Mouse (Mus musculus) bone marrow macrophage, adult 2 months (primary cell): ENCODE data around the gene Sart1.

Experiments
- CTCF ChIP-seq: IDR thresholded peaks from 2 replicates; pipeline ENCODE4 v1.5.1; 2012; ENCODE audit warnings: low read depth, mild to moderate bottlenecking, low read length, moderate library complexity
- POLR2A ChIP-seq: IDR thresholded peaks from 2 replicates; pipeline ENCODE4 v1.6.1; 2012; ENCODE audit warnings: mild to moderate bottlenecking, low read depth, low read length, borderline replicate concordance

DNA sequence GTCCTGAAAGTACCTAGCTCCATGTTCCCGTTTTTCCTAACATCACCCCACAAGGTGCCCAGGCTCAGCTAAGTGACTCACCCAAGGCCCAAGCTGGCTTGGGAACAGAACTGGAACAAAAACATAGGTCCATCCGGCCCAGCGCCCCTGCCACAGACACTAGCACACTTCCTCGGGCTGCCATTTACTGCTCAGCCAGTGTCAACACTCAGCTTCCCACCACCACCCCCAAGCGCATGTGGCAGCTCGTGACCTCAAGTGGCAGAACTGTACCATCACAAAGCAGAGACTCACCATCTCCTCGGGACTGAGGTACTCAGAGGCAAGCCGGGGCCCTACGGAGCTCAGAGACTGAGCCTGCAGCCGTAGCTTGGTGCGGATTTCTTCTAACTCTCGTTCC is 5.2 kb downstream of the Sart1 start:
- TF ChIP-seq CTCF (no peak), POLR2A (no peak)
